Comparison of ENCODE assay signal across 11 mouse cellular contexts in genomic region chr14:74871220-74871619, GRCm38 (mm10).
DNase-seq lines count a peak whose midpoint lies in the region; ATAC-seq lines count a peak whose summit lies in the region.
"Had no signal": no experiment of that assay in that cellular context is flagged by ENCODE, and none has a peak within 500 bp of the region (broad histone marks: within the 10 kb centered on the region; RNA-seq: fewer than 3 reads in every experiment).

No protein-coding gene starts in this region.

- peak overlapping the region; percentile 58 for H3K27ac ChIP-seq in lung, embryonic 16.5 days (ENCODE audit: low read length)
- no peak overlapping the region for H3K27ac ChIP-seq in midbrain, embryonic 14.5 days (replicated peaks; ENCODE audit: low read depth, low read length)
- no peak overlapping the region for H3K27ac ChIP-seq in hindbrain, embryonic 16.5 days (ENCODE audit: low read depth, low read length)
- H3K27ac ChIP-seq: forebrain, embryonic 12.5 days; limb, embryonic 12.5 days; stomach, embryonic 15.5 days had no signal

- H3K9me3 ChIP-seq in lung, embryonic 16.5 days (ENCODE audit: control insufficient read depth, low read length) = no peaks in the 10 kb centered on the region
- no peaks in the 10 kb centered on the region for H3K9me3 ChIP-seq in midbrain, embryonic 14.5 days (ENCODE audit: control insufficient read depth, low read length)
- H3K9me3 ChIP-seq in hindbrain, embryonic 16.5 days (ENCODE audit: control insufficient read depth, low read length) = no peaks in the 10 kb centered on the region
- H3K9me3 ChIP-seq: forebrain, embryonic 12.5 days; limb, embryonic 12.5 days; stomach, embryonic 15.5 days had no signal

- peak; percentile 41 to 63 for DNase-seq in cerebellum, adult 18-20 months
- no peak for DNase-seq in cerebellum, postnatal 14 days
- DNase-seq in cerebellum, postnatal 25 days = peak; percentile 33 to 61
- DNase-seq in kidney, adult 9 months = peak; percentile 34
- DNase-seq in midbrain, embryonic 14.5 days = no peak
- DNase-seq in embryo, embryonic 10 days (ENCODE audit: low spot score) = no peak

- no peak overlapping the region for H3K9ac ChIP-seq in lung, embryonic 16.5 days (ENCODE audit: low read length)
- no peak overlapping the region for H3K9ac ChIP-seq in midbrain, embryonic 14.5 days (replicated peaks; ENCODE audit: low read length)
- H3K9ac ChIP-seq in hindbrain, embryonic 16.5 days (ENCODE audit: low read depth, low read length) = no peak overlapping the region
- H3K9ac ChIP-seq: forebrain, embryonic 12.5 days; limb, embryonic 12.5 days; stomach, embryonic 15.5 days had no signal

- no peak overlapping the region for H3K4me3 ChIP-seq in lung, embryonic 16.5 days (ENCODE audit: low read length)
- no peak overlapping the region for H3K4me3 ChIP-seq in midbrain, embryonic 14.5 days (replicated peaks; ENCODE audit: low read depth, low read length)
- no peak overlapping the region for H3K4me3 ChIP-seq in hindbrain, embryonic 16.5 days (ENCODE audit: low read length)
- H3K4me3 ChIP-seq: forebrain, embryonic 12.5 days; limb, embryonic 12.5 days; stomach, embryonic 15.5 days had no signal

- no peaks in the 10 kb centered on the region for H3K27me3 ChIP-seq in lung, embryonic 16.5 days (ENCODE audit: control insufficient read depth, insufficient read depth, low read depth, low read length)
- H3K27me3 ChIP-seq in midbrain, embryonic 14.5 days (ENCODE audit: control insufficient read depth, insufficient read depth, low read length) = no peaks in the 10 kb centered on the region
- no peaks in the 10 kb centered on the region for H3K27me3 ChIP-seq in hindbrain, embryonic 16.5 days (replicated peaks; ENCODE audit: control insufficient read depth, insufficient read depth, low read length)
- H3K27me3 ChIP-seq: forebrain, embryonic 12.5 days; limb, embryonic 12.5 days; stomach, embryonic 15.5 days had no signal

- 33% methylated on average over 4 of the region's 4 CpGs for WGBS in lung, embryonic 16.5 days
- WGBS in midbrain, embryonic 14.5 days = 71% methylated on average over 4 of the region's 4 CpGs
- 73% methylated on average over 4 of the region's 4 CpGs for WGBS in hindbrain, embryonic 16.5 days

- ATAC-seq in lung, embryonic 16.5 days (ENCODE audit: low read depth) = peak; percentile 75
- no peak for ATAC-seq in midbrain, embryonic 14.5 days (ENCODE audit: low FRiP score, low TSS enrichment)
- no peak for ATAC-seq in hindbrain, embryonic 16.5 days

- H3K4me2 ChIP-seq in lung, embryonic 16.5 days (ENCODE audit: low read depth, low read length) = no peak overlapping the region
- H3K4me2 ChIP-seq in midbrain, embryonic 14.5 days (ENCODE audit: low read length) = no peak overlapping the region
- H3K4me2 ChIP-seq in hindbrain, embryonic 16.5 days (ENCODE audit: low read length) = no peak overlapping the region
- H3K4me2 ChIP-seq: forebrain, embryonic 12.5 days; limb, embryonic 12.5 days; stomach, embryonic 15.5 days had no signal

- no peaks in the 10 kb centered on the region for H3K36me3 ChIP-seq in lung, embryonic 16.5 days (ENCODE audit: control insufficient read depth, insufficient read depth, low read length)
- no peaks in the 10 kb centered on the region for H3K36me3 ChIP-seq in midbrain, embryonic 14.5 days (ENCODE audit: control insufficient read depth, insufficient read depth, low read length)
- H3K36me3 ChIP-seq in hindbrain, embryonic 16.5 days (ENCODE audit: control insufficient read depth, insufficient read depth, low read length) = no peaks in the 10 kb centered on the region
- H3K36me3 ChIP-seq: forebrain, embryonic 12.5 days; limb, embryonic 12.5 days; stomach, embryonic 15.5 days had no signal

- H3K4me1 ChIP-seq in lung, embryonic 16.5 days (replicated peaks; ENCODE audit: control insufficient read depth, insufficient read depth, low read length) = peaks cover 48% of the 10 kb centered on the region
- H3K4me1 ChIP-seq in midbrain, embryonic 14.5 days (ENCODE audit: control insufficient read depth, insufficient read depth, low read length) = peaks cover 13% of the 10 kb centered on the region
- peaks cover 17% of the 10 kb centered on the region for H3K4me1 ChIP-seq in hindbrain, embryonic 16.5 days (ENCODE audit: control insufficient read depth, insufficient read depth, low read depth, low read length)
- H3K4me1 ChIP-seq: stomach, embryonic 15.5 days had no signal

Comparison
In these comparisons a context has a peak if more than half of its experiments do, and no peak if none do; other contexts are left out.
1. DNase-seq: peak in cerebellum, adult 18-20 months (2 of 2), cerebellum, postnatal 25 days (2 of 2) and kidney, adult 9 months (single experiment); none in cerebellum, postnatal 14 days (0 of 2), midbrain, embryonic 14.5 days (single experiment) and embryo, embryonic 10 days (single experiment).